Mouse (Mus musculus) CD4-positive, CD25-positive, alpha-beta regulatory T cell, adult 2 months (primary cell): ENCODE results near the gene Sh2b2.

Experiments used
- DNase-seq: peaks from one replicate; pipeline ENCODE4 v3.0.0-alpha.2; 2012; ENCODE audit warnings: low read depth, low spot score

Sh2b2 gene

GRCm38 (mm10) chr5:136182049-136182448 lies 64.3 kb downstream of the Sh2b2 start:
- DNase-seq, result peak; percentile 26

GRCm38 (mm10) chr5:136181197-136181596 lies 65.2 kb downstream of the Sh2b2 start:
- no peak for DNase-seq

GRCm38 (mm10) chr5:136179594-136179993 lies 66.8 kb downstream of the Sh2b2 start:
- no peak for DNase-seq

GRCm38 (mm10) chr5:136173606-136174463 lies 72.5 kb downstream of the Sh2b2 start:
- DNase-seq, result peak; percentile 48

GRCm38 (mm10) chr5:136172939-136173338 lies 73.4 kb downstream of the Sh2b2 start:
- no peak for DNase-seq

- peak; percentile 70 for DNase-seq
Measured at GRCm38 (mm10) chr5:136171363-136172341, 74.7 kb downstream of the Sh2b2 start.

GRCm38 (mm10) chr5:136170512-136171362 lies 75.6 kb downstream of the Sh2b2 start, which contains the start of gene Orai2:
Gene Orai2, minus strand, starts transcription at chr5:136170713.
- peak; percentile 89 for DNase-seq

- DNase-seq, result peak; percentile 58
Measured at GRCm38 (mm10) chr5:136169626-136170511, 76.5 kb downstream of the Sh2b2 start.
